Mouse (Mus musculus): ENCODE data around the gene Prkca.

Prkca gene

GRCm38 (mm10) chr11:108336445-108336844 lies 7.3 kb downstream of the Prkca start:
- no peak for DNase-seq

DNA sequence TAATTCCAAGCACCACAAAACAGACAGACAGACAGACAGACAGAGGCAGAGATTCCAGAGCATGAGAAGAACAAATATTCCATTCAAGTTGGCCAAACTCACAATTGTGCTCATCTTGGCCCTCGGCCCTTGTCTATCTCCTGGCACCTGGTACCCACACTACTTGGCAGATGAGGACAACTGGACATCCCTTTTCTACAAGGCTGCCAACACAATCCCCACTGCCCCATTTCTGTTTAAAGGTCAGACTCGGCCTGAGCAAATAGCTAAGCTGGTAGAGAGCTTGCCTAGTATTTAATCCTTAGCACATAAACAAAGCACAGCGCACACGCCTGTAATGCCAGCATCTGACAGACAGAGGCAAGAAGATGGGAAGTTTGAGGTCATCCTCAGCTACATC lies 8.2 kb downstream of the Prkca start:
- DNase-seq = no peak

GRCm38 (mm10) chr11:108334658-108335057 lies 9.1 kb downstream of the Prkca start:
- DNase-seq = no peak

- no peak for DNase-seq
These were observed 9.9 kb downstream of the Prkca start for GRCm38 (mm10) chr11:108333583-108334379.

DNA sequence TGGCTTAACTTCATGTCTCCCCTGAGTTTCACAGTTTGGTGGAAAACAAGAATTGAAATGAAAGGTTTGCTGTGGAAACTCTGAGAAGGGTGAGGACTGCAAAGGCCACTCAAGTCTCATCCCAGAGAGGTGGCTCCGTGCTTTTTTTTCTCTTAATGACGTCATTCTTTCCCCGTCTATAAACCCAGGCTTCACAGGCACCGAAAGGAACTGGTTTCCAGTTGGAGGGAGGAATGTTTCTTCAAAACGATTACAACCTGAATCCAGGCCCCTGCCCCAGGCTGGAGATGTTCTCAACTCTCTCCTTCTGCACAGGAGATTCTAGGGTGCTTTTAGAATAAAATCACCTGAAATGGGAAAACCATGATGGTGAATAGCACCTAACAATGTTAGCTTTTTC lies 10.7 kb downstream of the Prkca start:
- DNase-seq = no peak

DNA sequence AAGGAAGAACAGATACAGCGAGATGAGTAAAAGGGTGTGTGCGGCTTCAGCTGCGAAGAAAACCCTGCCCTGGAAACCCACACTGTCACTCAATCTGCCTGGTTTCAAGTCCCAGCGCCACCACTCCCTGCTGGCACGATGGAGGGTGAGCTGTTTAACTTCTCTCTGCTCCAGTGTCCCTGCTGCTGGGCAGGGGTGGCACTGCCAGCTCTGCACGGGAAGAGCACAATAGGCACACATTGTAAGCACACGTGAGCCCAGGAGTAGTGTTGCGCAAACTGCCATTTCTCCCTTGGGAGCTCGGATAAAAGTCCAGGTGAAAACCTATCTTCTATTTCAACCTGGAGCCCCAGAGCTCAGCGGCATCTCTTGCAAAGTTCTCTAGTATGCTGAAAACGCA lies 12.9 kb downstream of the Prkca start:
- no peak for DNase-seq

DNA sequence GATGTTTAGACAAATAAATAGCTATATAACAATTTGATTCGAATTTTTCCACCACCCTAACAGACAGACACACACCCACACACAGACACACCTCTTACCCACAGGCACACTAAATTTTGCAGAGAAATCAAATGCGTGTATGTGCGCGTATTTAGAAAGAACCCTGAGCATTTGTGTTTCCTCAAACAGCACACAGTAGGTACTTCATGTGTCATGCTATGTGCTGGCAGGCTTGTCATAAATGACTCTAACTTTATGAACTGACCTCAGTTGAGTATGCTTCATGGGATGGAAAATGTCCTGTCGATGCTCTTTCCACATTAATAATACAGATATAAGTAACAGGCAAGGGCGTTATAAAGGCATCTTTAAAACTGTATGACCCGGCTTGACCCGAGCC lies 17.8 kb downstream of the Prkca start:
- no peak for DNase-seq

DNA sequence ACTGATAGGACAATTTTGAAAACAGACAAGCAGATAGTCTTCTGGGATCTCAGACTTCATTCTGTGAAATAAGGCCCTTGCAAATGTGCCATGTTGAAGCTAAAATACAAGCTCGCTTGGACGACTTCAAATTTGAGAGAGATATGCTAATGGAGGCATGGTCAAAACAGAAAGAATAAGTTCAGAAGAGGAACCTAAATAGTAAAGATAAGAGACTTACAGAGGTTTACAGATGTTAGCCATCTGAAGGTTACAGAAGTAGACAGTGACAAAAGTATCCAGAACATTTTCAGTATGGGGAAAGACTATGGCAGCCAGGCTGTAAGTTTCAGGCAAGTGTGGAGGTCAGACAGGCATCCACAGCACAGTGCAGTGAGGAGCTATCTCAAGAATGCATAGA lies 21.6 kb downstream of the Prkca start:
- DNase-seq = no peak

DNA sequence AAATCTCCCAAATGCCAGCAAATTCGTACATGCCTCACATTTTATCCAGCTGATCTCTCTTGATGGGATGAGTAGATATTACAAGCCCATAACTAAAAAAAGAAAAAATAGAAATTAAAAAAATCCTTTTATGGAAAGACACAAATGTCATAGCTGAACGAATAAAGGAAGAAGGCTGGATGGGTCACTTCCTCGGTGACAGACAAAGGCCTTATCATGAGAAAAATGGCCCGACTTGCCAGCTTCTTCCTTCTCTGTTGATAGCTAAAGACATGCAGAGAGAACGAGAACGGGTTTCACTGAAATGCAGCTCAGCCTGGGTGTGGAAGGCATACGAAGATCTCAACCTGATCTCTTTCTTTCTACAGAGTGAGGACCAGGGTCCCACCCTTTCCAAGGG lies 23.2 kb downstream of the Prkca start:
- no peak for DNase-seq

GRCm38 (mm10) chr11:108319162-108319561 lies 24.6 kb downstream of the Prkca start:
- no peak for DNase-seq

- DNase-seq = no peak
These were observed 25.9 kb downstream of the Prkca start for GRCm38 (mm10) chr11:108317878-108318277.

DNA sequence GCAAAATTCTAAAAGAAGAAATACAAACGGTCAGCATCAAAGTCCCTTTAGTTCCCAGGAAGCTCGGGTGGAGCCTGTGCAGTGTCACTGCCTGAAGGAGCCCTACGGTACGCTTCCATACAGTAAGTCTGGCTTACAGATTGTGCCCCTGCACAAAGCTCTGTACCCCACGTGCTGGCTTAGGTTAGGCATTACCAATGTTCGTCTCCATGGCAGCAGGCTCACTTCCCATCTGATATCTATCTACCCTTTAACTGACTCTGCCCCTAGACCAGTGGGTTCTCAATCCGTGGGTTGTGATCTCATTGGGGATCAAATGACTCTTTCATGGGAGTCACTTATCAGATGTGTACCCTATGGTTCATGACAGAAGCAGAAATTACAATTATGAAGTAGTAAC lies 28.0 kb downstream of the Prkca start:
- DNase-seq = no peak

DNA sequence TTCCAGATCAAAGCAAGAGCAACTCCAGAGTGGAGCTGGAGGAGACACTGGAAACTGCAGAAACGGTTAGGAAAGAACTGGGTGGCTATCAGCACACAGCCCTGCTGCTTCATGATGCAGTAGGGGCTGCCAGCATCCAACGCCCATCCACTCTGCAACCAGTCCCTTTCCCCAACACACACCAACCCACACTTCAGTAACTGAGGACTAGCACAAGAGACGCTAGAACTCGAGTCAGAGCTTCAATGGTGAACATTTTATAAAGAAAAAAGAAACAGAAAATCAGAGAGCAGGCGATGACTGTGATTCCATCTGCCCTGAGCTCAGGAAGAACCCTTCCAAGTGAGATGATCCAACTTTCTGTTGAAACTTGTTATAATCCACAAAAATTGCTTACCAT lies 31.2 kb downstream of the Prkca start:
- no peak for DNase-seq

- no peak for DNase-seq
These were observed 31.8 kb downstream of the Prkca start for GRCm38 (mm10) chr11:108311912-108312311.

DNA sequence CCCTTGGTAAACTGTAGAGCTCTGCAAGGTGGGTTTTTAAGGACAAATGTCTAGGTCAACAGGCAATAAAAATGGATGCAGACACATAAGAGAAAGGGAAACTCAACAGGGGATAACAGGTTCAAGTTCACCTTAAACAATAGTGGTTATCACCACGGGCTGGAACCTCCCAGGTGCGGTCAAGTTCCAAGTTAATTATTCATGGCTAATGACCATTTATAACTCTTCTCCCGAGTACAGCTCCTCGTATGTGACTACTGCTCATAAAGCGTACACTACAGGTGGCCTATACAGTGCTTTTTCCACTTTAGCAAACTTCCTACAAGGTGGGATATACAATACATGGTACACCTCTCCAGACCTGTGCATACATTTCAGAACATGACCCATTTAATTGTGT lies 33.9 kb downstream of the Prkca start:
- no peak for DNase-seq

DNA sequence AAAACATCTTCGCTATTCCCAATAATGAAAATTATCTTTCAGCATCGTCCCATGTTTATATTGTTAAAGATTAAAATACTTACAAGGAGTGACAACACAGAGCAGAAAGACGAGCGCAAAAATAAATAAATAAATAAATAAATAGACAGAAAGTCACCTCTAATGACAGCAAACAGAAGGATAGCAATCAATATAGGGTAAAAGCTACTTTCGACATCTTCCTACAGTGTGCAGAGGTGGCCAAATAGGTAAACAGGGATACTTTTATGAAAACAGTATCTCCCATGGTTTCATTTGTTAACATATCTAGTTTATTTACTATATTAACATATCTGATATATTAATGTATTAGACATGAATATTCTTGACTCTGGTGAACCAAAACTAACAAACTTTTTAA lies 35.5 kb downstream of the Prkca start:
- no peak for DNase-seq

GRCm38 (mm10) chr11:108307258-108307657 lies 36.5 kb downstream of the Prkca start:
- DNase-seq = no peak

DNA sequence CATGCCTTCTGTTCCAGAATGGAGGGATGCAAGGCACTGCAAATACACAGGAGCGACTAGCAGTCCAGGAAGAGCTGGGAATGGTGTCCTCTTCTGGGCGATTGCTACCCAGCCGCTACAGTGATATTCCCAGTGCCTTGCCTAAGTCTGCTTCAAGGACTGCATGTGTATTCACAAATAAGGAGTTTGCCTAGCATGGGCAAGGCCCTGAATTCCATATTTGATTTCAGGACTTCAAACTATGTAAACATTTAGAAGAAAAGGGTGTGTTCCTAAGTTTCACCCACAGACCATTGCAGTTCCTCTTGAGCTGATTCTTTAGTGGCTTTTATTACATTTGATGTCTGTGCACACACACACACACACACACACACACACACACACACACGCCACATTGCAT lies 39.9 kb downstream of the Prkca start:
- no peak for DNase-seq

DNA sequence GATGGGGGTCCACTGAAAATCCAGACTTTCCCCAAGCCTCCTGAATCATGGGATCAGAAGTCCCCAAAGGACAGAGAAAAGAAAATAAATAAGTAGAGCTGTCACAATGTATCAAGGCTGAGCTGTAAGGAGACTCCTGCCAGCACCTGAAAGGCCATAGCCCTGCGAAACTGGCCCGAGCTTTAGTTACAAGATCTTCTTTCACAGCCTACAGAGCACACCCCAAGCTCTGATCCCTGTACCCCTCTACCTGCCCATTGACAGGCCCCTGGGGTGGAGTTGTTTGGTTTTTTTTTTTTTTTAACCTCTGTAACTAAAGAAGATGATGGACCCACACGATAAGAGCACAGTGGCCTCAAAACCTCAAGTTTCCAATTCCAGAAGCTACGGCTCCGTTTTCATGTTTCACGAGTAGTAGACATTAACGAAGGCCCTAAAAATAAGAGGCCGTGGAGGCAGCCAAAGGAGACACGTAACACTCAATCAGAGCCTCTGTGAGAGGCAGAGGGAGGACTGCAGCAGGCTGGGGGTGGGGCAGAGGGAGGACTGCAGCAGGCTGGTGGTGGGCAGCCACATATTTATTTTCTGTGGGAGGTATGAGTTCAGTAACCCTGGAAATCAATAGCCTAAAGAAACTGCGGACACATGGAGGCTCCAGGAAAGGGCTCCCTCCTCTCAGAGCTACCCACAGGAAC lies 41.8 kb downstream of the Prkca start:
- DNase-seq = no peak

DNA sequence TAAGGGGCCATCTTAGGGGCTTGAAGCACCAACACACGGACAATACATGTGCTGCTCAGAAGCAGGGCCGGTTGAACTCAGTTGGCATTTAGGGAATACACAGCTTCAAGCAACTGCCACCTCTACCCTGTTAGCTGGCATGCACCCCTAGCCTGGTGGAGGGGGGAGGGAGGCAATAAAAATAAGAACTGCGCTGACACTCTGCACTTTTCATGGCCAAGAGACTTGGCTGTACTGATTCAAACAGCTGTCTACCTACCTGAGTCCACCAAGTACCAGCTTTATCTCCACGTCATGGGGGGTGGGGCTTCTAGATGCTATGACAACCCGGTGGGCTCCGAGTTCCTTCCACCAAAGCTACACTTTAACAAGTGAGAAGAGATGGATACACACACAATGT lies 42.7 kb downstream of the Prkca start:
- no peak for DNase-seq

DNA sequence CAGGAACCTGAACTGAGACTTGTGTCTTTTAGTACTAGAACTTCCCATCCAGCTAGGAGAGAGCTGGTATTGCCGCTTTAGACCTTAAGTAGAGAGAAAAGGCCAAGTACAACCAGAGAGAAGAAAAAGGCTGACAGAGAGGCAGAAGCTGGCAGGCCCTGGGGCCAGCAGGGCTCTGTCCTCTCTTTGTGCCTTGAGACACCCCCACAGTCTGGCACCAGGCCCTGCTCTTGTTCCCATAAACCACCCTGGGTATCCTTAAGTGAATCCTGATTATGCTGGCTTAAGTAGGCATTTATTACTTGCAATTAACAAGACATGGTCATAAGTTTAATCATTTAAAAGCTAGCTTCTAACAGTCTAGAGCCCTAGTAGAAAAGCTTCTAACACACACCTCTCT lies 43.3 kb downstream of the Prkca start:
- DNase-seq = no peak

- no peak for DNase-seq
These were observed 43.8 kb downstream of the Prkca start for GRCm38 (mm10) chr11:108299913-108300312.

DNA sequence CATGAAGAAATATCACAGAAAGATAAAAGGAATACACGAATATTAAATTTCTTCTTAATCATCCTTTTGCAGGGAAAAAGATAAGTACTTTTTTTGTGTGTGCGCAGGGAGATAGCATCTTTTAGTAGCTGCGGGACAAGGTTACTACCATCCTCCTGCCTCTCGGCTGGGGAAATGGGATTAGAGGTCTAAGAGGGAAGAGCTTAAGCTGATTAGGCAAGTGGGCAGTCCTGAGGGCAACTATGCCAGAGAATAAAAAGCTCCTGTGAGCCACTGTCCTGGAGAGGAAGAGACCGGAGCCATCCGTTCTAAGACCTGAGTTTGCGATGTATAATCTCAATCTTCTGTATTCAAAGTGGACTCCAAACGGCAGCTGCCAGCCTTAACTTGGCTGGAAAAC lies 45.8 kb downstream of the Prkca start:
- DNase-seq = no peak

DNA sequence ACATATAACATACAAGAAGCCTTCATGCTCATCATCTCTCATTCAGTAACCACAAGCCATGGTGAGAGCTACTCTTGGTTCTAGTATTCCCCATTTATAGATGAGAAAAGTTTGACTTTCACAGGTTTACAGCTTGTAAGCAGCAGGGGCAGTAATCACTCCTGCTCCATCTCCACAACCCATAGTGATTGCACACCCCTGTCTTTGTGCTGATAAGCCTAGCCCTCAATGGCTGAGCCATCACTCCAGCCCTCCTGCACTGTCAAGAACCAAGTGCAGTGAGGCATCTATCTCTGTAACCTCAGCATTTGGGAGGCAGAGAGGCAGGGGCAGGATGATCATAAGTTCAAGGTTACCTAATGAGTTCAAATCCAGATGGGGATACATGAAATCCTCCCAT lies 48.4 kb downstream of the Prkca start:
- DNase-seq = no peak

DNA sequence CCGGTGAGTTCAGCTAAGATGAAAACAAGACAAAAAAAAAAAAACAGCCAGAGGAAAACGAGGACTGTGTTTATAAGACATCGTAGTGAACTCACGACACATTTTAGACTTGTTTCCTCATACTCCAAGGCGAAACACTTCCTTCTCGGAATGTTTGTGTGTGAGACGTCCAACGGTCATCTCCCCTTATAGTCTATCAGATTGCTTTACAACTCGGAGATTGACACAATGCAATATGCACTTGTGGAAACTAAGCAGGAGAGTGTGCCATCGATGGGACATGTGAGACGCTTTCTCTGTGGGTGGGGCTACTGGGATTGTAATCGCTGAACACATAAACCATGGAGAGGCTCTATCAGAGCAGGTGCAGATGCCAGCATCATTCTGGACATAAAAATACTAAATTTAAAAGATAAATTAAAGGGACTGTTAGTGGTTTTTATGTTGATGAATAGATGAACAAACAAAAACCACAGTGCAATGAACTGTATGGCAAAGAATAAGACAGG lies 49.4 kb downstream of the Prkca start:
- DNase-seq = no peak

Measured in cerebellum, adult 11 months (tissue).